Mouse (Mus musculus): ENCODE measurements around the gene Ccdc8. TPM values are rescaled to one million over a fixed set of nuclear protein-coding genes. Genes with fewer than 3 reads are reported as not detected.

Ccdc8 gene
- not detected in 4 replicates for total RNA-seq (2023; ENCODE audit: inconsistent age)

GRCm38 (mm10) chr7:16992451-16992807 is at the start of gene Ccdc8:
Gene Ccdc8 (plus strand): TSS chr7:16992708.

GRCm38 (mm10) chr7:16944061-16944807 is 48.3 kb upstream of the Ccdc8 start, which contains the start of gene Pnmal2:
Gene Pnmal2 (plus strand): TSS chr7:16944682.

GRCm38 (mm10) chr7:16959539-16960187 is 32.8 kb upstream of the Ccdc8 start, which contains the start of gene Pnmal1:
Gene Pnmal1 (plus strand): TSS chr7:16959679.

GRCm38 (mm10) chr7:16982859-16983568 is 9.5 kb upstream of the Ccdc8 start, which contains the start of gene Gm42372:
Gene Gm42372 (plus strand): TSS chr7:16983086.

GRCm38 (mm10) chr7:17027588-17028343 is 35.3 kb downstream of the Ccdc8 start, which contains the start of gene Ppp5c:
Gene Ppp5c (minus strand): TSS chr7:17027924.

Other genes starting within 250 kb of the Ccdc8 start
- gene Slc1a5, start 211.4 kb upstream of the Ccdc8 start, total RNA-seq (2023; ENCODE audit: inconsistent age), result 169 to 191 TPM (median 177 TPM) in 4 replicates
- 120 to 167 TPM (median 130 TPM) in 4 replicates for gene Strn4, start 176.8 kb upstream of the Ccdc8 start, total RNA-seq (2023; ENCODE audit: inconsistent age)
- gene Fkrp, start 176.0 kb upstream of the Ccdc8 start, total RNA-seq (2023; ENCODE audit: inconsistent age), result 23.7 to 27.9 TPM (median 25.9 TPM) in 4 replicates
- gene Prkd2, start 149.8 kb upstream of the Ccdc8 start, total RNA-seq (2023; ENCODE audit: inconsistent age), result 229 to 250 TPM (median 238 TPM) in 4 replicates
- 0.26 TPM in 1 of 4 replicates, not detected in the others for gene Dact3, start 117.4 kb upstream of the Ccdc8 start, total RNA-seq (2023; ENCODE audit: inconsistent age)
- not detected in 4 replicates for gene Gng8, start 100.9 kb upstream of the Ccdc8 start, total RNA-seq (2023; ENCODE audit: inconsistent age)
- 0.16 TPM in 1 of 4 replicates, not detected in the others for gene Ptgir, start 86.2 kb upstream of the Ccdc8 start, total RNA-seq (2023; ENCODE audit: inconsistent age)
- gene Calm3, start 68.6 kb upstream of the Ccdc8 start, total RNA-seq (2023; ENCODE audit: inconsistent age), result 124 to 150 TPM (median 135 TPM) in 4 replicates
- gene Pnmal2, start 48.0 kb upstream of the Ccdc8 start, total RNA-seq (2023; ENCODE audit: inconsistent age), result 0.12 to 0.13 TPM in 2 of 4 replicates, not detected in the others
- gene Pnmal1, start 33.0 kb upstream of the Ccdc8 start, total RNA-seq (2023; ENCODE audit: inconsistent age), result not detected in 4 replicates
- 0.09 to 0.64 TPM (median 0.41 TPM) in 4 replicates for gene Gm42372, start 9.6 kb upstream of the Ccdc8 start, total RNA-seq (2023; ENCODE audit: inconsistent age)
- gene Ppp5c, start 35.2 kb downstream of the Ccdc8 start, total RNA-seq (2023; ENCODE audit: inconsistent age), result 135 to 168 TPM (median 151 TPM) in 4 replicates
- 1.2 to 2.2 TPM (median 1.7 TPM) in 4 replicates for gene Hif3a, start 69.7 kb downstream of the Ccdc8 start, total RNA-seq (2023; ENCODE audit: inconsistent age)
- 0.10 to 0.16 TPM (median 0.12 TPM) in 3 of 4 replicates, not detected in the other for gene Psg16, start 81.3 kb downstream of the Ccdc8 start, total RNA-seq (2023; ENCODE audit: inconsistent age)
- not detected in 4 replicates for gene Ceacam3, start 157.6 kb downstream of the Ccdc8 start, total RNA-seq (2023; ENCODE audit: inconsistent age)
- not detected in 4 replicates for gene Psg29, start 210.8 kb downstream of the Ccdc8 start, total RNA-seq (2023; ENCODE audit: inconsistent age)